Mouse (Mus musculus) heart, postnatal 14 days (tissue): ENCODE data around the gene Elmo1. TPM values are rescaled to one million over a fixed set of nuclear protein-coding genes. Genes with fewer than 3 reads are reported as not detected.

Experiments
- DNase-seq, 2 experiments: peaks; one replicate each; pipeline ENCODE4 v3.0.0; 2021 to 2022
- intact Hi-C: fragments of 180-260 bp; cut with DNase I; formaldehyde crosslinking; loops from one replicate; pipeline ENCODE4 v1.15.1; 2025
- total RNA-seq, 2 experiments: library from RNA; stranded (reverse); gene quantifications; 2 replicates each; pipeline ENCODE4 v1.2.3; 2021

Elmo1 gene
- total RNA-seq, 2 experiments from 2014 or later: 16.4 to 17.1 TPM

DNA sequence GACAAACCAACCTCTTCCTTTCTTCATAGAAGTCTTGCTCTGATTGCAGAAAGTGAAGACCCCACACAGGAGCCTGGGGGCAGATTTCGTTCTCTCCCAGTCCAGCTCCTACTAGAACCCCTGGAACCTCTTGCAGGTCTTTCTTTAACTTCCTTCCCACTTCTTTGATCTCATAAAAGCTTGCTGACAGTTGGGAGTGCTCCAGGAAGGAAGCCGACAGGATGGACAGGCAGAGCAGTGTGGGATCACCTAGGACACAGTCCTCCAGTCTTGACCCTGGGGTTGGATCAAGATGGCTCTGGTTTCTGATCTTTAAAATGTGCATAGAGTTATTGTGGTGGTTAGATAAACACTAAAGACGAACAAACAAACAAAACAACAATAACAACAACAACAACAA is 147.8 kb downstream of the Elmo1 start:
- DNase-seq: no peak
- intact Hi-C loops: no loop called here

DNA sequence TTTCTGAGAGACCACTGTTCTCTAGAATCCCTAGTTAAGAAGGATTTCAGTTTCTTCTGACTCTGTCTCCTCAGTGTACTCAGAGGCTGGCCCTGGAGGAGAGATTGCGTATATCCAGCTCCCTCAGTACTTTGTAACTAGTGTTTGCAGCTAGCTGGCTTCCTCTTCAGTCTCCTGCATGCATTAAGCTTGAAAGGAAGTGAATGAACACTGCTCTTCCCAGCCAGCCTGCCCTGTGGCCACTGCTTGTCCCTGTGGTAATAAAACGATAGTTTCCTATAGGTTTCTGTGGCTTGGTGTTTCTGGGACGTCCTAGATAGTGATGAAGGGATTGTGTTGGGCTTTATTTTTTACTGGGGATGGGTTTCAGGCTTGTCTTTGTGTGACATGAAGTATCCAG is 148.3 kb downstream of the Elmo1 start:
- DNase-seq: no peak
- intact Hi-C loops: no loop called here

DNA sequence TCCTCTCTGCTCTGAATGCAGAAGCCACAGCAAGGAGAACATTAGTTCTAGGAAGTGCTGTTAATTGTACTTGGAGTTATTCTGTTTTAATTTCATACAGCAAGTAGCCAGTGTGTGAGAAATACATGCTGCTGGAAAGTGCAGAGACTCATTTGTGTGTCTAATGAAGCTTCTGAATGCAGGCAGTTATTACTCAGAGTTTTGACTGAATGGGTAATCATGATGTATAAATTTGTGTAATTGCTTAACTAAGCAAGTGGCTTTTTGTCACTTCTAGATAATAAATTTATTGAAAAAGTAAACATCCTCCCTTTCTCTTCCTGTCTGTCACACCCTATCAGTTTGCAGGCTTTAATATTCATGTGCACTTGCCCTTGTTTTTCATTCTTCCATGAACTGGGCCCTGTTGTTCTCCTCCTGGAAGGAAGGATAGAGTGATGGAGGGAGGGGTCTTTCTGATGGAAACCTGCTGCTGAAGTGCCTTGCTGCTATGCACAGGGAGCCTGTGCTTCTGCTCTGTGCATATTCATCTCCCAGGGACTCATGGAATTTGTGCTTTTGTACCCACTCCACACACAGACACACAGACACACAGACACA is 159.8 kb downstream of the Elmo1 start:
- no peak for DNase-seq
- intact Hi-C loops: no loop called here

DNA sequence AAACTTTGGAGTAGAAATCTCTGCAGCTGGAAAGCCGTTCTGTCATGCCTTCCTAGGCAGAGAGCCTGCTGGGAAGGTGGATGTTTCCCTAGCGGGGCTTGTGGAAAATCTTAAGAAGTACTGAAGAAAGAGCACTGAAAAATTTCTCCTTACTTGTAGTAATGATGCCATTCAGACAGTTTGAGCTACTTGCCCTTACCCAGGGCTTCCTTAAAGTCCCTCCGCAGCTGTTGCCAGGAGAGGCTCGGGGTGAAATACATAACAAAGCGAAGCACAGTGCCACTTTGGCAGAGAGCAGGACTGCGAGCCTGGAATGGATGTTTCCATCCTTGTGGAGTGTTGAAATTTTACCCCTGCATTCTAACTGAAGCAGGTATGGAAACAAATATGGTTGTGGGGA is 164.5 kb downstream of the Elmo1 start:
- intact Hi-C loops: no loop called here
- DNase-seq: peak in 1 of 2 experiments; percentile 18

DNA sequence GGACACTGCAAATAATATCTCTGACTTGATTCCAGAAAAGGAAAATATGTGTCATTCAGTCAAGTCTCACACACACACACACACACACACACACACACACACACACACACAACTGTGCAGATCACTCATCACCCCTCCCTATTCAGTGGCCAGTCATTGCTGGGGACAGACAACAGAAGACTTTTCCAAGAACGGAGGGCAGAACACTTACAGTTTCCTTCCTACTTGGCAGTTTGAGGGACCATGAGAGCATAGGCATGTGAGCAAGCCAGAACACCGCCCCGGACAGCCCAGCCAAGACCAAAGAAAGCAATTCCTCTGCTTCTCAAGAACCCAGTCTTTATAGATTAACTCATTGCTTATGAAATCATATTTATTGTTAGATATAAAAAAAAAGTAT is 165.0 kb downstream of the Elmo1 start:
- intact Hi-C loops: no loop called here
- DNase-seq: peak; percentile 46 to 54

DNA sequence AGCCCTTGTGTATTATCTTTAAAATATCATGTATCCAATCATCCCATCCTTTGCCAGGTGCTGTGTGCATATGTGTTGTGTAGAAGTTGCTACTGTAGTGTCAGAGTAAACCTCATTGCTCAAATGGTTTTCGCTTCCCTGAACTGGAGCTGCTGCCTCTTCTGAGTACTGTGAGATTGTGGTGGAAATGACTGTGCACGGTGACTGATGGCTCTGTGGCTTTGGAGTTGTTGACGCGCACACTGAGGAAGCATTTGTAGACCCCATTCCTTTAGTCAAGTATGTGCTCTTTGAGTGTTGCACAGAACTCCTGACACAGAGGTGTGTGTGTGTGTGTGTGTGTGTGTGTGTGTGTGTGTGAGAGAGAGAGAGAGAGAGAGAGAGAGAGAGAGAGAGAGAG is 166.2 kb downstream of the Elmo1 start:
- no peak for DNase-seq
- intact Hi-C loops: no loop called here

DNA sequence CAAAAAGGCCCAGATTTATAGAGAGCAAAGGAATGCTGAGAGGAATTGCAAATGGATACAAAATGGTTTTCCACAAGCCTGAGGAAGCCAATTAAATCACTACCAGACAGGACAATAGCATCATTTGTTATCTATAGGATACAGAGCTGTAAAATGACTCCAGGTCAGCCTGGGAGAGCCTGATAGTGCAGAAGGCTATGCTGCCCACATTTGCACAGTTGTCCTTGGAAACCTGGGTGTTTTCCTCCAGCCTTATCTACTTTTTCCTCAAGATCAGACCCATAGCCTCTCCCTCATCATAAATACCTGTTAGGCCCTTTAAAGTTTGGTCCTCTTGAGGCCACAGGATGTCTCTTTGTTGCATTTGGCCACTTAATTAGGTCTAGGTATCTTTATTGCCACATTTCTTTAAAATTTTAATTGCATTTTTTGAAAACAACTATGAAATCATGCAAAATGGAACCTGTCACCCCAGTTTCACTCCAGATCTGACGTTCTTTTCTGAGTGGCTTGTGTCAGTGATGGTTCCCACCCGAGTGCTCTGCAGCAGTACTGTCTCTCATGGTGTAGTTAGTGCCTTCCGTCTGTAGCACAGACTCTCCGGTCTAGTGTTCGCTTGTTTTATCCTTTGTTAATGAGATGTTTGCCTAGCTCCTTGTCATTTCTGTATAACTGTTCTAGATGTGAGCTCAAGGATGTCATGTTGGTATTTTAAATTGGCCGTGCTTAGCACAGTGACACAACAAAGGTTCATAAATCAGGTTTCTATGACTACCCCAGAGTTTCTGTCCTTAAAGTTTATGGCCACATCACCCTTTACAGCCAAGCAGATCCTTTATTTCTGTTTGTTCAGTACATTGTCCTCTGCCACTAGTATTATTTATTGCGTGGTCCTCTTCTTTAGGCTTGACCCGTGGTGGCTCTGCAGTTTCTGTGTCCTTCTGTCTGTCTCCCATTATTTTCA is 167.4 kb downstream of the Elmo1 start:
- DNase-seq: no peak
- intact Hi-C loops: no loop called here

DNA sequence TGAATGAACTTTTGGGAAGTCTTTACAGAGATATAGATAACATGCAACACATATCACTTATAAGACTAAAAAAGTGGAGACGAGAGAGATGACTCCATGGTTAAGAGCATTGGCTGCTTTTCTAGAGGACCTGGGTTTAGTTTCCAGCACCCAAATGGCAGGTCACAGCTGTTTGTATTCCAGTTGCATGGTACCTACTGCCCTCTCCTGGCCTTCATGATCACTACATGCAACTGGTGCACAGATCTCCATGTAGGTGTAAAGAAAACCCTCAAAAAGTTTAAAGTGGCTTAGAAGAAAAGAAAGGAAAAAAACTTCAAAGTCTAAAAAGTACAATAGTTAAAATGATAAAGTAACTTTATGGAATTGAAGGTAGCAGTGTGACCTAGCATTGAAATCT is 172.8 kb downstream of the Elmo1 start:
- intact Hi-C loops: no loop called here
- DNase-seq: no peak

DNA sequence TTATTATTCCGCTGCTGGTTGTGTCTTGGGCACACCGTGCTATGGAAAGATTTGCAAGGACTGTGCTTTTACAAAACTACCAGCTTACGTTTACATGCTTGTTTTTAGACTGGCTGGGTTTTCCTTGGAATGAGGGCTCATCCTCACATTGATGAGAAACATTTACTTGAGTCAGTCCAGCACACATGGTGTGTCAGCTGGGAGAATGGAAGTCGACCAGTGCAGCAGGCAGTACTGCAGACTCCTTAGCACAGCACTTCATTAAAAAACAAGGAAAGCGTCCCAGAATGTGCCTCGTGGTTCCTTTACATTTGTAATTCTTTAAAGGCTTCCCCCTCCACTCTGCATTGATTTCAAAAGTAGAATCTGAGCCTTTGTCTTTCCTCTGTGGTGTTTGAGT is 179.8 kb downstream of the Elmo1 start:
- intact Hi-C loops: loop anchor here (2.0 to 5.0 kb wide), 4 partner anchors 88 to 573 kb away; partner anchors contain the start of genes Elmo1 and Nme8
- no peak for DNase-seq

DNA sequence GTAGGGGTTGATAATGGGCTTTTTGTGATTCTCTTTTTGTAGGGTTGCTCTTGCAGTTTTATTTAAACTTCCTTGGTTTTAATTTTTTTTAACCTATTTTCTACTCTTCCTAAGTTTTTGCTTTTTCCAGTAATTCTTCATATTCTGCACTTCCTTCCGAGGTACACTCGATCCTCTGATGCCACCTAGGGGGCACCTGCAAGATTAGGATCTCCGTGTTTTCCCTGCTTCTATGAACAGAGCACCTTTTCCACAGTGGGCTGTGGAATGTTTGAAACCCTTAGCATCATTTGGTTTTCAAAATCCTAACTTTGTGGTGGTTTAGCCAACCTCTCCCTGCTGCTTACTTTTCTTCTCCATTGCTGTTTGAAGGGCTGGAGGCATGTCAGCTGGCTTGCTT is 181.4 kb downstream of the Elmo1 start:
- intact Hi-C loops: loop anchor here (2.0 to 5.0 kb wide), 4 partner anchors 89 to 574 kb away; partner anchors contain the start of genes Elmo1 and Nme8

DNA sequence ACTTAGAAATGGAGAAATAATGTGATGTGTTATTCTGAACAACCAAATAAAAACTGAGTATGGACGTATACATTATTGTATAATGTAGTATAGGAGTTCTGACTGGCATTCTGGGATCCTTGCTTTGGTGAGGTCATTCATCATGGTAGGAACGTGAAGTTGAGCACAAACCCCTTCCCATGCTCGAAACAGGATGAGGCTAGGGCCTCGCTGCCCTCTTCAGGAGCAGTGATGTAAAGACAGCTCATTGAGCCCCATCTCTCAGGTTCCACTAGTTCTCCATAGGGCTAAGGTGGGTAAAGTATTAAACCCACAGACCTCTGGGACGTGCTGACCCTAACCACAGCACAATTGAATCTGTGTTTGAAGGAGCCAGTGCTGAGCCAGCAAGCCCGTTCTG is 182.2 kb downstream of the Elmo1 start:
- intact Hi-C loops: loop anchor here (5.0 kb wide), 3 partner anchors 90 to 575 kb away; partner anchors contain the start of genes Elmo1 and Nme8

More for the DNA sequence above, 181.4 kb downstream of the Elmo1 start:
- DNase-seq: no peak

DNA sequence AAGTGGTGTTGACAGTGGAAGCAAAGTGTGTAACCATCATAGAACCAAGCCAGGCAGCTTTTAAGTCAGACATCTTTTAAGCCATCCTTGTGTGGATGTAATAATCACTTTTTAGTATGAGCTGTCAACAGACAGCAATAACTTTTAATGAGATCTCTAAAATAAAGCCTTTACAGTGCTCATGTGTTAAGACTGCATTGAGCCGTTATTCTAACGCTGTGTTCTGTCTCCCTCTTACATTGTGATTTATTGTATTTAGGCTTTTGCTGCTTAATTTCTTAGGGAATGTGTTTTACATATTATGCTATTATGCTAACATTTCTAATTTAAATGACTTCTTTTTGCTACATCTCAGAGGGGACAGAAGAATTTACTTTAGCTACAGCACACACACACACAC is 189.5 kb downstream of the Elmo1 start:
- DNase-seq: no peak
- intact Hi-C loops: no loop called here

More for the DNA sequence above, 182.2 kb downstream of the Elmo1 start:
- DNase-seq: peak in 1 of 2 experiments; percentile 23

DNA sequence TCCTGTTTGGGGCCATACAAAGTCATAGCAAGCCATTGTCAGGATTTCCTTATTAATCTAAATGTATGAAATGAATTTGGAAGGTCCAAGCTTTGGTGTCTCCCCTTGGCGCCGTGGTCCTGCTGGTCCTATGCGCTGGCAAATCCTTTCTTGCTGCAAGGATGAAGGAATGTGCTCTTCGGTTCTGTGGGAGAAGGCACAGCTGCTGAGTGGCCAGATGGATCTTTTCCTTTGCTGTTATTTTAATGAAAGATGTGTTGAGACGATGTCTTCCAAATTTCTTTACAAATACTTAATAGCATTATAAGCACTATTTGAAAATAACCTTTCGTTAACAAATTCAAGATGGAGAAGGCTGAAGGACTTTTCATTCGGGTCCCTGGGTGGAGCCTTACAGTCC is 193.5 kb downstream of the Elmo1 start:
- DNase-seq: no peak
- intact Hi-C loops: no loop called here

DNA sequence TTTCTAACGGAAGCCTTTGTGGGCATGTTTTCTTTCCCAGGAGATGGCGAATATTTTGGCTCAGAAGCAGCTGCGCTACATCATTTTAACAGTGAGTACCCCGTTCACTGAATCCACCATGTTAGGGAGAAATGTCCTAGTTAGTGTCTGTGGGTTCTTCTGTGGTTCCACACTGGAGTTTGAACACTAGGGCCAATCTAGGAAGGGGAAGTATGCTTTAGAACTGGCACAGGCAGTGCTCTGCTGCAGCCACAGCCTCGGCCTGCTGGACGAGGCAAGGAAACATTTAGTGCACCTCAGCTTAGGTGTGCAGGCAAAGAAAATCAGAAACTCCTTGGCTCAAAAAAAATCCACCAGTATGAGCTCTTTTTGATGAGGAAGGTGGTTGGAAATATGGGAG is 196.3 kb downstream of the Elmo1 start:
- no peak for DNase-seq
- intact Hi-C loops: no loop called here

DNA sequence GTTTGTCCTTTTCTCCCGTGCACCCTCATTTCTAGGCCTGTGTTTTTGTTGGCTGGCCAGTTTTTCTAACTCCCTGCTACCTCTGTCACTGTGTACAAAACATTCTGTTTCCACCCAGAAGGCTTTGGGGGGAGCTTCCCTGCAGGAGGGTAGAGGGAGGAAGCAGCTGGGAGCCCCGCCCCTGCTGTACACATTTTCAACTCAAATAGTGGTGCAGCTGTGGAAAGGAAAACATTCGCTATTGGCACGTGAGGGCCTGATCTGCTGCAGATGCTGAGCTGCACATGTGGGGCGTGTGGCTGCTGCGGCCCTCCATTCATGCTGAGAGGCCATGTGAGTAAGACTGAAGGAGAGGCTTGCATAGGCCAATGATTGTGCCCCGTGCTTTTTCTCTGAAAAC is 198.0 kb downstream of the Elmo1 start:
- peak; percentile 46 to 50 for DNase-seq
- intact Hi-C loops: no loop called here

DNA sequence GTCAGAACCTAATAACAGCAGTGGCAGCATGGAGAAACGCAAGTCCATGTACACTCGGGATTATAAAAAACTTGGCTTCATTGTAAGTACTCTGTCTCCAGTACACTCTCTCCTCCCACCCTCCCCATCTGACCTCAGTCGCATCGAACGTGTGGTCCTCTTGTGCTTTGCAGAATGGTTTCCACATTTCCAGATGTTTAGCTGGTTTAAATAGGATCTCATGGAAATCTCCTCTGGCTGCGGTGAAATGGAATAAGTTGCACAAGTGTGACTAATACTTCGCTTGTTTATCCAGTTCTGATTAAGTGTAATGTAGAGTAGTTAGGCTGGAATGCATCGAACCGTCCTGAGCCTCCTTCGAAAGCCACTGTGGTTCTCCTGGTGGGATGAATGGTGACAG is 200.0 kb downstream of the Elmo1 start:
- peak in 1 of 2 experiments; percentile 31 for DNase-seq
- intact Hi-C loops: loop anchor here (5.0 kb wide), 3 partner anchors 198 to 928 kb away; partner anchors contain the start of gene Elmo1

DNA sequence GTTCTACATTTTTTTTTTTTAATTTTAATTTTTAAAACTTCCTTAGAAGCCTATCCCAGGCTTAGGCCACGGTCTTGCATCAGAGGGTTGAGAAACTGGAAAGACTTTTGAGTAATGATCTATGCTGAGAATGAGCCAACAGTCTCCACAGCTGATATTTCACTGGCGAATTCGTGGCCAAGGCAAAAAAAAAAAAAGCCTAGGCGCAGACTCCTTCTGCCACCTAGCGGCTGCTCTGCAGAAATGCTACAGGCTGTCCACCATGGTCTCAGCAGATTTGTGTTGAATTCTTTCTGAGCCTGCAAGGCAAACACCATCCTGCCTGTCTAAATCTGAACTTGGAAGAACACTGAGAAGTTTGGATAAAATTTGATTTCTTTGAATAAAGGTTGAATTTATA is 202.0 kb downstream of the Elmo1 start:
- intact Hi-C loops: loop anchor here (1.0 to 5.0 kb wide), 4 partner anchors 200 to 930 kb away; partner anchors contain the start of gene Elmo1
- DNase-seq: peak; percentile 58 to 67

DNA sequence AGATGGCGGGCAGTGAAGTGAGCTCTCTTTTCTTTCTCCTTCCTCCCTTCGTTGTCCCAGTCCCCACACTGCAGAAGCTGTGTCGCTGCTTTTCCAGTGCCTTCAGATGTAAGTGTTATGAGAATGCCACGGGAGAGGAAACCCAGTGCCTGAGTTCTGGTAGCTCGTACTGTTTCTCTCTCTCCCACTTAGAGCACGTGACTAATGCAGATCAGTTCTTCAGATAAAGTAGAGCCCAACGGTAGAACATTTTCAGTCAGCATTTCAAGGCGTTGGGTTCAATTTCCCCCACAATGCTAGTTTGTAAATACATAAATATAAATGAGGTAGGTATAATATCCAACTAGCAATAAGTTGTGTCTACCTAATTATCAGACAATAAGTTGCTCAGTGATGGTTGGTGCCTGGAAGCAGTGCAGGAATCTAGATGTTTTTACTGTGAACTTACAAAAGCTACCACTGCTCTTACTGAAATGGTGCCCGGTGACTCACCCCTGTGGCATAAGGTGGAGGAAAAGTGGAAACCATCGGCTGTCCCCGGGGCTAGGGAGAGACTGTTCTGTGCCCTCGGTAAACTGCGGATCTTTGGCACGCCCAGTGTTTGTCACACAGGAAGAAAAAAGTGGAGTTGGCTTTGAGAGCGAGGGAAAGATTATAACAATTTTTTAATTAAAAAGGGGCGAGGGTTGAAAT is 205.0 kb downstream of the Elmo1 start:
- intact Hi-C loops: loop anchor here (5.0 kb wide), 2 partner anchors 742 to 862 kb away; no protein-coding TSS in a partner anchor
- no peak for DNase-seq

DNA sequence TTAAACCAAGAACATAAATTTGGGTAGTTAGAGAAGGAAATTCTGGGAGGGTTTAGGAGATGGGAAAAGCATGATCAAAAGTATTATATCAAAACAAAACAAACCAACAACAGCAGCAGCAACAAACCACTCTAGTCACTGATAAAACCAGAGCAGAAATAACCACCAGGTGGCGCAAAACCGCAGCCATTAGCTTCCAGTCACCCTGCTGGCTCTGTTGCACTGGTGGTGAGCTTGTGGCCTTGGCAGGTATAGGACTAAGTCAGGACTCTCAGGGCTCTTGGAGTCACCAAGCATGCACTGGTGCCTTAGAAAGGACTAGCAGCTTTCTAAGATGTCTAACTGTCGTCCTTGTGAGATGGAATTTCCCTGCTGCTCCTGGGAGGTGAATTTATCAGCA is 207.4 kb downstream of the Elmo1 start:
- intact Hi-C loops: loop anchor here (5.0 kb wide), 2 partner anchors 739 to 859 kb away; no protein-coding TSS in a partner anchor
- peak; percentile 57 to 74 for DNase-seq

DNA sequence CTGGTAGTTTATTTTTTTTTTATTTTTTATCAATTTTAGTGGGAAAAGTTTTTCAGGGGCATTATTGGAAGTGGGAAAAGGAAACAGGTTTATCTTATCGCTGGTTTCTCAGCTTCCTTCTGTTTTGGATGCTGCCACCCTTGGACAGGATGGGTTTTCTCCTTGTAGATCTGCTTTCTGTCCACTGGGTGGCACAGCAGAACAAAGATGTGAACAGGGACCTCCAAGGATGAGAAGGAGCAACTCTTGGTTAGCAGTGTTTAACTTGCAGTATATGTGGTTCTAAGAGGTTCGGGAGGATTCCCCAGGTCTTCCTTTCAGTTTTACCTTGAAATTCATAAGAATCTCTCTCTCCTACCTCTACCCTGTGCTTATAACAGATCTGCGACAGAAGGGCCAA is 209.0 kb downstream of the Elmo1 start:
- peak in 1 of 2 experiments; percentile 31 for DNase-seq
- intact Hi-C loops: loop anchor here (5.0 kb wide), 2 partner anchors 738 to 858 kb away; no protein-coding TSS in a partner anchor
